Mouse (Mus musculus) E14TG2a.4 (cell line): ENCODE data around the gene Fhad1.

Experiments
- H3K27me3 ChIP-seq: 2 replicates; pipeline ENCODE4 v1.6.1; 2014; ENCODE audit warnings: low read length, control low read depth; ENCODE audit not compliant: insufficient read depth
- H3K36me3 ChIP-seq: 2 replicates; pipeline ENCODE4 v1.6.1; 2014; ENCODE audit warnings: low read length, control low read depth; ENCODE audit not compliant: insufficient read depth
- H3K4me1 ChIP-seq: replicated peaks from 2 replicates; pipeline ENCODE4 v1.6.1; 2014; ENCODE audit warnings: low read depth, low read length, control low read depth
- H3K4me3 ChIP-seq: replicated peaks from 2 replicates; pipeline ENCODE4 v1.5.1; 2014; ENCODE audit warnings: mild to moderate bottlenecking, low read length
- H3K9me3 ChIP-seq: 2 replicates; pipeline ENCODE4 v1.6.1; 2014; ENCODE audit warnings: low read length, control low read depth
- CTCF ChIP-seq: conservative IDR thresholded peaks from 2 replicates; pipeline ENCODE4 v1.5.1; 2014; ENCODE audit warnings: low read length
- NANOG ChIP-seq: IDR thresholded peaks from 2 replicates; pipeline ENCODE4 v1.6.1; 2014; ENCODE audit warnings: borderline replicate concordance, low read length, mixed read lengths
- POU5F1 ChIP-seq: IDR thresholded peaks from 2 replicates; pipeline ENCODE4 v1.6.1; 2014; ENCODE audit warnings: low read length, borderline replicate concordance

Gene Fhad1

DNA sequence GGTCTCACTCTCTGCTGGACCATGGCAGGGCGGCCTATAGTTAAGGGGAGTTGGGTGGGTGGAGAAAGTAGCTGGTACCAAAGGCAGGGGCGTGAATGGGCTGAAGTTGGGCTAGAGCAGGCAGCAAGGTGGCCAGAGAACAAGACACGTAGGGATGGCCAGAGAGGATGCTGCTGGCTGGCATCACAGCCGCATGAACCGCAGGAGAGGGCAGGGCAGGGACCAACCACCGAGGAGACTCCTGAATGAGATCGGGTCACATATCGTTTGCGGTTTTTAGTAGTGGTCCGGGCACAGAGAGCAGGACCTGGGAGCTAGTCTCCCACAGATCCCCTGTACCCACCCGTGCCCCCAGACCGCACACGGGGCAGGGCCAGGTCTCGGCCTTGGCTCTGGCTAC lies 155.5 kb downstream of the Fhad1 start:
- no peak overlapping the region for H3K4me3 ChIP-seq
- no peak for TF ChIP-seq POU5F1
- no peak for TF ChIP-seq NANOG
- TF ChIP-seq CTCF: no peak
- peaks cover 12% of the 10 kb centered on the region; the same call in 1 of the 2 replicates for H3K36me3 ChIP-seq
- H3K9me3 ChIP-seq: no peaks in the 10 kb centered on the region
- peaks cover 43% of the 10 kb centered on the region for H3K4me1 ChIP-seq
- 0 out of 2 replicates have a peak, but pooled peaks cover 2% of the 10 kb centered on the region for H3K27me3 ChIP-seq

GRCm38 (mm10) chr4:141858501-141858900 lies 156.4 kb downstream of the Fhad1 start:
- peaks cover 12% of the 10 kb centered on the region; the same call in 1 of the 2 replicates for H3K36me3 ChIP-seq
- TF ChIP-seq CTCF (no peak), POU5F1 (no peak), NANOG (no peak)
- H3K4me1 ChIP-seq: peaks cover 35% of the 10 kb centered on the region
- H3K9me3 ChIP-seq: no peaks in the 10 kb centered on the region
- H3K4me3 ChIP-seq: no peak overlapping the region
- H3K27me3 ChIP-seq: 0 out of 2 replicates have a peak, but pooled peaks cover 2% of the 10 kb centered on the region

DNA sequence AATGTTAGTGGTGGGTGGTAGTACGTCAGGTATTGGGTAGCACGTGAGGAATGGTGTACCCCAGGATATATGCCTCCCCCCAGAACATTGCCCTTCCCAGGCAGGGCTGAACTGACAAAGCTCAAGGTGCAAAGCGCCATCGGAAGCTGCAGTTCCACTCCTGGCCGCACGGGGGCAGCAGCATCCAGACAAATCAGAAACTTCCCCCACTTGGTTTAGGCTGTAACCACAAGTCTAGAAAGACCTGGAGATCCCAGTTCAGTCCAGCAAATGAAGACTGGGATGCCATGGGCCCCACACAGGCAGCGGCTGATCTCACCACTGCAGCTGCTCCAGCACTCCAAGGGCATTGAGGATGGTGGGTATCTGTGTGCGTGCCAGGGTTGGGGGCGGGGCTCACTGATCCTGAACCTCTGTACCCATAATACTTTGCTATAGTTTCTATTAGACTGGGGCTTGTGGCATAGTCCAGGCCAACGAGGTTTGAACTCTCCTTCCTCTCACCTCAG lies 157.4 kb downstream of the Fhad1 start:
- H3K36me3 ChIP-seq: peaks cover 12% of the 10 kb centered on the region; the same call in 1 of the 2 replicates
- TF ChIP-seq CTCF (peak; percentile 97), POU5F1 (no peak)
- no peaks in the 10 kb centered on the region for H3K9me3 ChIP-seq
- peaks cover 35% of the 10 kb centered on the region for H3K4me1 ChIP-seq
- no peak overlapping the region for H3K4me3 ChIP-seq
- H3K27me3 ChIP-seq: 0 out of 2 replicates have a peak, but pooled peaks cover 2% of the 10 kb centered on the region

GRCm38 (mm10) chr4:141853437-141853836 lies 161.4 kb downstream of the Fhad1 start:
- H3K27me3 ChIP-seq: 0 out of 2 replicates have a peak, but pooled peaks cover 2% of the 10 kb centered on the region
- H3K36me3 ChIP-seq: no peaks in the 10 kb centered on the region
- peak; percentile 25; the same call in 1 of the 2 replicates for TF ChIP-seq CTCF
- no peak for TF ChIP-seq POU5F1
- H3K9me3 ChIP-seq: no peaks in the 10 kb centered on the region
- peaks cover 10% of the 10 kb centered on the region for H3K4me1 ChIP-seq
- H3K4me3 ChIP-seq: no peak overlapping the region

DNA sequence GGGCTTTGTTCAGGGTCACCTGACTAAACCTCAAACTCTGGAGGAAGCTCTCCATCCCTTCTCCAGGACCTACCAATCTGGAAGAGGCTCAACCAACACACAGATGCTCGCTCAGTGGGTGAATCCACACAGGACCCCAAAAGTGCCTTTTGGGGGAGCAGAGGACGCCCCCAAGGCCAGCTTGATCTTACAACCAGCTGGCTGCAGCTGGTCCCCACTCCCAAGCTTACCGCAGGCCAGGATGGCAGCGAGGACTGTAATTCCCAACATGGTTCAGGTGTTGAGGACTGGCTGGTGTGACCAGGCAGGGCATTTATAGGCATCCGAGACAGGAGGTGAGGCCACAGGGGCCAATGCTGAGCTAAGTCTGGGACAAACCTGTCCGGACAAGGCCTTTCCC lies 168.9 kb downstream of the Fhad1 start, which contains the start of gene Ctrc:
TSS of gene Ctrc (minus strand) at position 361 of the 400 bp plus-strand sequence.
- Histone ChIP-seq H3K4me1 (no peaks in the 10 kb centered on the region), H3K36me3 (no peaks in the 10 kb centered on the region), H3K9me3 (no peaks in the 10 kb centered on the region), H3K27me3 (peaks cover 5% of the 10 kb centered on the region), H3K4me3 (no peak within 1 kb of the TSS)
- TF ChIP-seq NANOG (no peak), CTCF (no peak), POU5F1 (no peak)
